Mouse (Mus musculus): Measurements from ENCODE around the gene Aox1.

DNA sequence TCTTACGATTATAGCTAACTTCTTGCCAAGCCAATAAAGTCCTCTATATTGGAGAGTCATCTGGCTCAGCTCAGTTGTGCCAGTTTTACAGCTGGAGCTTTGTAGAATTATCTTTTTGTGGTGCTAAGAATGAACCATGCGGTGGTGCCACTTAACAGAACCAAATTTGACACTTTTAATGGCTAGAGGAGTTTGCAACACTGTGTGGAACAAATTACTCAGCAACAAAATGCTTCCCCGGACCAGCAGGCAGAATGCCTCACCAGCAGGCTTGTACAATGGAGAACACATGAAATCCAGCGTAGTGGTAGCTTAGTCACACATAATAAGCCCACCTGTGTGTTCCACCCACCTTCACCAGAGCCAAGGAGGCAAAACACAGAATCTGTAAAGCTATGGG lies 60.5 kb downstream of the Aox1 start:
- no peak for TF ChIP-seq ZC3H11A (IDR thresholded peaks at IDR 0.05; ENCODE audit: low read depth, low read length)
- no peak for TF ChIP-seq POLR2A (IDR thresholded peaks at IDR 0.05; ENCODE audit: control insufficient read depth in 1 of 2, insufficient read depth in 1 of 2, low read depth in 1 of 2, low read length in 2 of 2, poor library complexity in 1 of 2)
- TF ChIP-seq MAZ (IDR thresholded peaks at IDR 0.05; ENCODE audit: low read depth, low read length), result no peak
